Mouse (Mus musculus): Measurements from ENCODE around the gene Gm4969. TPM values are rescaled to one million over a fixed set of nuclear protein-coding genes. Genes with fewer than 3 reads are reported as not detected.

Gene Gm4969
- polyA plus RNA-seq, 1 experiment: 1.1 TPM

- H3K4me1 ChIP-seq (ENCODE audit: control insufficient read depth, insufficient read depth, low read length): no peaks in the 10 kb centered on the region
- no peak for TF ChIP-seq CTCF (IDR thresholded peaks at IDR 0.05; ENCODE audit: extremely low read depth, insufficient read depth, low read length)
- TF ChIP-seq POLR2A (IDR thresholded peaks at IDR 0.05; ENCODE audit: extremely low read depth, insufficient read depth, low read length): no peak
- H3K4me3 ChIP-seq (ENCODE audit: insufficient read depth, low read length): no peak overlapping the region
- no peak overlapping the region for H3K27ac ChIP-seq (ENCODE audit: insufficient read depth, low read length)
These were observed 3.5 kb upstream of the Gm4969 start for GRCm38 (mm10) chr7:19121686-19122085.

DNA sequence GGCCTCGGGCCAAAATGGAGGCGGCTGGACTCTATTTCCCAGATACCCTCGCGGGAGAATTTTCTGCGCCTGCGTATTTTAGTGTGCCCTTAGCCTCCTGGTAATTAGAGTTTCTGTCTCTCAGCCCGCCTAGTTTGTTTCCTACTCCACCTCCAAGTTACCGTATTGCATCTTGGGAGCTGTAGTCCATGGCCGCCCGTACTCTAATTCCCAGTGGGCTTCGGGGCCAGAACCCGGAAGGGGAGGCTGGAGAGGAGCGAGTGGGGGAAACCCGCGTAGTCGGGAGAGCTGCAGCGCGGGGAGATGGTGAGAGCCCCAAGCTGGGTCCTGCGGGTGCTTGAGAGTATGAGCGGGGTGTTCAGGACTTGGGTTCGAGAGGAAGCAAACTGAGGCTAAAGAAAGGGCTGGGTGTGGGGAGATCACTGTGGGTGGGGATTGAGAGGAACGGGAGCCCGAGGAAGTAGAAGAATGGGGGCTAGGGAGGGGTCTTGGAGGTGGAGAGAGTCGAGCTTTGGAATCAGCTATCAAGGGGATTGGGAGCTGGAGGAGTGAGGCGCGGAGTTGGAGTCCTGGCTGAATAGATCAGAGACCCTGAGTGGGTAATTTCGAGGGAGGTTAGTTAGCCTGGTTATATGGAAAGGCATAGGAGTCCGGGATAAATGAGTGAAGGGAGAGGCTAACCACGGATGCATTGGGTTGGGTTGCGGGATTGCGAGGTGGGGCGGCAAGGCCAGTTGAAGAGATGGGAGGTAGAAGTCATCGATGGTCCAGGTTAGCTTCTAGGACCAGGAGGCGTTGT is 1.7 kb upstream of the Gm4969 start, which contains the start of gene Fbxo46:
Gene Fbxo46, plus strand, starts transcription at position 229 of the 799 bp plus-strand sequence.
- H3K27ac ChIP-seq (ENCODE audit: insufficient read depth, low read length): no peak within 1 kb of the TSS
- H3K4me3 ChIP-seq (ENCODE audit: insufficient read depth, low read length): peak within 1 kb of the TSS; percentile 56
- H3K4me1 ChIP-seq (ENCODE audit: control insufficient read depth, insufficient read depth, low read length): no peaks in the 10 kb centered on the region
- TF ChIP-seq CTCF (IDR thresholded peaks at IDR 0.05; ENCODE audit: extremely low read depth, insufficient read depth, low read length): no peak
- peak; percentile 88 for TF ChIP-seq POLR2A (IDR thresholded peaks at IDR 0.05; ENCODE audit: extremely low read depth, insufficient read depth, low read length)

DNA sequence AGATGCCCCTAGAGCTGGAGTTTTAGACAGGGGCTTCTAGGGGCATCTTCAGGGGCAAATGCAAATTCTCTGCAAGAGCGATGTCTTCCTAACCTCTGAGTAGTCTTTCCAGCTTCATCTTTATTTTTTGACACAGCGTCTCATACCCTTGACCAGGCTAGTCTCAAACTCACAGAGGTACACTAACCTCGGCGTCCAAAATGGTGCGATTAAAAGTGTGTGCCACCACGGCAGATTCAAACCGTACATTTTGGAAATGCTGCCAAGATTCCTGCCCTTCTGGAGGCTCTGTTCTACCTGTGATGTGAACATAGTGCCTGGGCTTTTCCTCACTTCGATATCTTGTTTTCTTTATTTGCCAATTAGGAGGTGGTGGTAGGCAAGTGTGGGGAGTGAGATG is 915 bp upstream of the Gm4969 start:
- no peak overlapping the region for H3K27ac ChIP-seq (ENCODE audit: insufficient read depth, low read length)
- TF ChIP-seq CTCF (IDR thresholded peaks at IDR 0.05; ENCODE audit: extremely low read depth, insufficient read depth, low read length) (no peak), POLR2A (IDR thresholded peaks at IDR 0.05; ENCODE audit: extremely low read depth, insufficient read depth, low read length) (no peak)
- no peaks in the 10 kb centered on the region for H3K4me1 ChIP-seq (ENCODE audit: control insufficient read depth, insufficient read depth, low read length)
- no peak overlapping the region for H3K4me3 ChIP-seq (ENCODE audit: insufficient read depth, low read length)

DNA sequence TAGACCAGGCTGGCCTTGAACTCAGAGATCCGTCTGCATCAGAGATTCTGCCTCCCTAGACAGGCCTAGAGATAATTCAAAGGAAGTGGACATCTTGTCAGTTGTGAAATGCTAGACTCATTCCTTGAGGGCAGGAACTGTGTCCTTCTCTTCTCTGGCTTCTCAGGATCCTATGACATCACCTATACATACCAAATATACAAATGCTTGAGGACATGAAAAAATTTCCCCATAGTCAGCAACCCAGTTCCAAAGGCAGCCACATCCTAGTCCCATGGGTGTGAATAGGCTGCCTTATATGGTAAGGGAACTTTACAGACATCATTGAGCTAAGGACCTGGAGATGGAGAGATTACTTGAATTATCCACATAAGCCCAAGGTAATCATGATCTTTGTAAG is 8.6 kb downstream of the Gm4969 start:
- Histone ChIP-seq H3K4me1 (ENCODE audit: control insufficient read depth, insufficient read depth, low read length) (no peaks in the 10 kb centered on the region; the same call in 1 of the 2 replicates), H3K27ac (ENCODE audit: insufficient read depth, low read length) (no peak overlapping the region), H3K4me3 (ENCODE audit: insufficient read depth, low read length) (no peak overlapping the region)
- no peak for TF ChIP-seq POLR2A (IDR thresholded peaks at IDR 0.05; ENCODE audit: extremely low read depth, insufficient read depth, low read length)
- TF ChIP-seq CTCF (IDR thresholded peaks at IDR 0.05; ENCODE audit: extremely low read depth, insufficient read depth, low read length): no peak

- no peak overlapping the region for H3K27ac ChIP-seq (ENCODE audit: insufficient read depth, low read length)
- H3K4me3 ChIP-seq (ENCODE audit: insufficient read depth, low read length): no peak overlapping the region
- no peaks in the 10 kb centered on the region; the same call in 1 of the 2 replicates for H3K4me1 ChIP-seq (ENCODE audit: control insufficient read depth, insufficient read depth, low read length)
- no peak for TF ChIP-seq CTCF (IDR thresholded peaks at IDR 0.05; ENCODE audit: extremely low read depth, insufficient read depth, low read length)
- TF ChIP-seq POLR2A (IDR thresholded peaks at IDR 0.05; ENCODE audit: extremely low read depth, insufficient read depth, low read length): no peak
These were observed 10.7 kb downstream of the Gm4969 start for GRCm38 (mm10) chr7:19107436-19107835.

- TF ChIP-seq CTCF (IDR thresholded peaks at IDR 0.05; ENCODE audit: extremely low read depth, insufficient read depth, low read length) (no peak), POLR2A (IDR thresholded peaks at IDR 0.05; ENCODE audit: extremely low read depth, insufficient read depth, low read length) (no peak)
- no peak overlapping the region for H3K4me3 ChIP-seq (ENCODE audit: insufficient read depth, low read length)
- H3K4me1 ChIP-seq (ENCODE audit: control insufficient read depth, insufficient read depth, low read length): no peaks in the 10 kb centered on the region; the same call in 1 of the 2 replicates
- H3K27ac ChIP-seq (ENCODE audit: insufficient read depth, low read length): no peak overlapping the region
These were observed 13.7 kb downstream of the Gm4969 start for GRCm38 (mm10) chr7:19104486-19104885.

GRCm38 (mm10) chr7:19103741-19104140 is 14.4 kb downstream of the Gm4969 start:
- H3K27ac ChIP-seq (ENCODE audit: insufficient read depth, low read length): no peak overlapping the region
- H3K4me1 ChIP-seq (ENCODE audit: control insufficient read depth, insufficient read depth, low read length): no peaks in the 10 kb centered on the region; the same call in 1 of the 2 replicates
- TF ChIP-seq CTCF (IDR thresholded peaks at IDR 0.05; ENCODE audit: extremely low read depth, insufficient read depth, low read length) (no peak), POLR2A (IDR thresholded peaks at IDR 0.05; ENCODE audit: extremely low read depth, insufficient read depth, low read length) (no peak)
- no peak overlapping the region for H3K4me3 ChIP-seq (ENCODE audit: insufficient read depth, low read length)

- H3K4me3 ChIP-seq (ENCODE audit: insufficient read depth, low read length): no peak overlapping the region
- no peaks in the 10 kb centered on the region for H3K4me1 ChIP-seq (ENCODE audit: control insufficient read depth, insufficient read depth, low read length)
- no peak overlapping the region for H3K27ac ChIP-seq (ENCODE audit: insufficient read depth, low read length)
- no peak for TF ChIP-seq POLR2A (IDR thresholded peaks at IDR 0.05; ENCODE audit: extremely low read depth, insufficient read depth, low read length)
- no peak for TF ChIP-seq CTCF (IDR thresholded peaks at IDR 0.05; ENCODE audit: extremely low read depth, insufficient read depth, low read length)
These were observed 17.9 kb downstream of the Gm4969 start for GRCm38 (mm10) chr7:19100290-19100689.

DNA sequence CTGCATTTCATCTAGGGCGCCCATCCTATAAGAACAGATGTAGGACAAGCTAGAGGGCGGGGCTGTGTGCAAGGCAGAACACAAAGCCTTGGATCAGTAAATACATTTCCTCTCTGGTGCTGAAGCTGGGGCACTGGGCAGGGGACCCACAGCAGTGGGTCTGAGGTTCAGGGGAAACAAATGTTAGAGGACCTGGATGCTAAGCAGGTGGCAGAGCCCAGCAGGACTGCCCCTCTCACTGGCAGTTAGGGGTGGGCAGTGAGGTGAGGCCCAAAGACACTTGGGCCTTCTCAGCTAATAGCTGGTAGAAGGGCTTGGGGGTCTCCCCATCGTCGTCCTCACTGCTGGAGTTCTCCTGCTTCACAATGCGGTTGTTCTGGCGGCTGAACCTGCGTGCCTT is 19.4 kb downstream of the Gm4969 start:
- no peak overlapping the region for H3K4me3 ChIP-seq (ENCODE audit: insufficient read depth, low read length)
- no peaks in the 10 kb centered on the region for H3K4me1 ChIP-seq (ENCODE audit: control insufficient read depth, insufficient read depth, low read length)
- H3K27ac ChIP-seq (ENCODE audit: insufficient read depth, low read length): no peak overlapping the region
- no peak for TF ChIP-seq POLR2A (IDR thresholded peaks at IDR 0.05; ENCODE audit: extremely low read depth, insufficient read depth, low read length)
- no peak for TF ChIP-seq CTCF (IDR thresholded peaks at IDR 0.05; ENCODE audit: extremely low read depth, insufficient read depth, low read length)

- no peak overlapping the region for H3K4me3 ChIP-seq (ENCODE audit: insufficient read depth, low read length)
- TF ChIP-seq POLR2A (IDR thresholded peaks at IDR 0.05; ENCODE audit: extremely low read depth, insufficient read depth, low read length): no peak
- TF ChIP-seq CTCF (IDR thresholded peaks at IDR 0.05; ENCODE audit: extremely low read depth, insufficient read depth, low read length): no peak
- no peaks in the 10 kb centered on the region for H3K4me1 ChIP-seq (ENCODE audit: control insufficient read depth, insufficient read depth, low read length)
These were observed 20.3 kb downstream of the Gm4969 start for GRCm38 (mm10) chr7:19097863-19098262.

More at GRCm38 (mm10) chr7:19097863-19098262, 20.3 kb downstream of the Gm4969 start:
- H3K27ac ChIP-seq (ENCODE audit: insufficient read depth, low read length): no peak overlapping the region

Measured in cortical plate, adult 2 months (tissue).